Mouse (Mus musculus) cortical plate, adult 2 months (tissue): Measurements from ENCODE around the gene Rnase10.

ENCODE experiments used
- CTCF ChIP-seq: fragments of 200-500 bp; IDR thresholded peaks from 2 replicates; pipeline ENCODE4 v1.5.1; 2011; ENCODE audit warnings: mild to moderate bottlenecking, control low read depth, low read length; ENCODE audit not compliant: insufficient read depth; ENCODE audit errors: extremely low read depth
- POLR2A ChIP-seq: fragments of 200-500 bp; IDR thresholded peaks from 2 replicates; pipeline ENCODE4 v1.6.1; 2011; ENCODE audit warnings: mild to moderate bottlenecking, low read length, control low read depth; ENCODE audit not compliant: insufficient read depth; ENCODE audit errors: extremely low read depth

GRCm38 (mm10) chr14:51036214-51036613 lies 28.7 kb downstream of the Rnase10 start:
- TF ChIP-seq CTCF (no peak), POLR2A (no peak)
